Mouse (Mus musculus): ENCODE data around the gene Trpv4. TPM values are rescaled to one million over a fixed set of nuclear protein-coding genes. Genes with fewer than 3 reads are reported as not detected.

The Trpv4 gene
- polyA plus RNA-seq, 1 experiment, result 4.2 TPM

GRCm38 (mm10) chr5:114645916-114646315 lies 12.3 kb downstream of the Trpv4 start:
- Histone ChIP-seq H3K4me3 (ENCODE audit: extremely low read depth, insufficient read depth, insufficient read length) (no peak overlapping the region), H3K27me3 (ENCODE audit: control insufficient read depth, insufficient read depth, low read length) (no peaks in the 10 kb centered on the region), H3K27ac (ENCODE audit: insufficient read depth, low read length) (no peak overlapping the region), H3K4me1 (ENCODE audit: control insufficient read depth, insufficient read depth, insufficient read length) (peaks cover 1% of the 10 kb centered on the region), H3K36me3 (ENCODE audit: control insufficient read depth, insufficient read depth, low read length) (no peaks in the 10 kb centered on the region)
- no peak for TF ChIP-seq POLR2A (IDR thresholded peaks at IDR 0.05; ENCODE audit: low read depth, low read length)
- TF ChIP-seq CTCF (IDR thresholded peaks at IDR 0.05; ENCODE audit: extremely low read depth, insufficient read depth, insufficient read length, insufficient replicate concordance), result no peak
- 91% methylated on average over 5 of the region's 5 CpGs for WGBS
- DNase-seq (ENCODE audit: low read depth in 1 of 2, low spot score in 2 of 2), result no peak

- no peaks in the 10 kb centered on the region for H3K4me1 ChIP-seq (ENCODE audit: control insufficient read depth, insufficient read depth, insufficient read length)
- no peak for DNase-seq (ENCODE audit: low read depth in 1 of 2, low spot score in 2 of 2)
- no peak for TF ChIP-seq POLR2A (IDR thresholded peaks at IDR 0.05; ENCODE audit: low read depth, low read length)
- TF ChIP-seq CTCF (IDR thresholded peaks at IDR 0.05; ENCODE audit: extremely low read depth, insufficient read depth, insufficient read length, insufficient replicate concordance), result no peak
- no peak overlapping the region for H3K27ac ChIP-seq (ENCODE audit: insufficient read depth, low read length)
- 36% methylated on average over 6 of the region's 6 CpGs for whole genome bisulfite sequencing
- H3K4me3 ChIP-seq (ENCODE audit: extremely low read depth, insufficient read depth, insufficient read length), result no peak overlapping the region
- H3K36me3 ChIP-seq (ENCODE audit: control insufficient read depth, insufficient read depth, low read length), result no peaks in the 10 kb centered on the region
- H3K27me3 ChIP-seq (ENCODE audit: control insufficient read depth, insufficient read depth, low read length), result no peaks in the 10 kb centered on the region
Measured at GRCm38 (mm10) chr5:114644918-114645317, 13.3 kb downstream of the Trpv4 start.

GRCm38 (mm10) chr5:114640809-114641208 lies 17.4 kb downstream of the Trpv4 start:
- Histone ChIP-seq H3K27ac (ENCODE audit: insufficient read depth, low read length) (no peak overlapping the region), H3K36me3 (ENCODE audit: control insufficient read depth, insufficient read depth, low read length) (no peaks in the 10 kb centered on the region), H3K4me3 (ENCODE audit: extremely low read depth, insufficient read depth, insufficient read length) (no peak overlapping the region), H3K4me1 (ENCODE audit: control insufficient read depth, insufficient read depth, insufficient read length) (peaks cover 3% of the 10 kb centered on the region; the same call in 1 of the 2 replicates), H3K27me3 (ENCODE audit: control insufficient read depth, insufficient read depth, low read length) (no peaks in the 10 kb centered on the region)
- TF ChIP-seq CTCF (IDR thresholded peaks at IDR 0.05; ENCODE audit: extremely low read depth, insufficient read depth, insufficient read length, insufficient replicate concordance), result no peak
- no peak for TF ChIP-seq POLR2A (IDR thresholded peaks at IDR 0.05; ENCODE audit: low read depth, low read length)
- no peak for DNase-seq (ENCODE audit: low read depth in 1 of 2, low spot score in 2 of 2)
- WGBS, result 81% methylated on average over 10 of the region's 10 CpGs

- H3K4me1 ChIP-seq (ENCODE audit: control insufficient read depth, insufficient read depth, insufficient read length), result peaks cover 3% of the 10 kb centered on the region; the same call in 1 of the 2 replicates
- 28% methylated on average over 7 of the region's 7 CpGs for WGBS
- TF ChIP-seq POLR2A (IDR thresholded peaks at IDR 0.05; ENCODE audit: low read depth, low read length), result no peak
- TF ChIP-seq CTCF (IDR thresholded peaks at IDR 0.05; ENCODE audit: extremely low read depth, insufficient read depth, insufficient read length, insufficient replicate concordance), result no peak
Measured at GRCm38 (mm10) chr5:114639645-114639957, 18.6 kb downstream of the Trpv4 start.

GRCm38 (mm10) chr5:114638769-114639644 lies 19.2 kb downstream of the Trpv4 start:
- TF ChIP-seq POLR2A (IDR thresholded peaks at IDR 0.05; ENCODE audit: low read depth, low read length), result no peak
- peak; percentile 95 for TF ChIP-seq CTCF (IDR thresholded peaks at IDR 0.05; ENCODE audit: extremely low read depth, insufficient read depth, insufficient read length, insufficient replicate concordance)
- H3K27ac ChIP-seq (ENCODE audit: insufficient read depth, low read length), result no peak overlapping the region
- no peaks in the 10 kb centered on the region for H3K36me3 ChIP-seq (ENCODE audit: control insufficient read depth, insufficient read depth, low read length)
- H3K4me1 ChIP-seq (ENCODE audit: control insufficient read depth, insufficient read depth, insufficient read length), result peaks cover 3% of the 10 kb centered on the region; the same call in 1 of the 2 replicates
- 9% methylated on average over 22 of the region's 22 CpGs for WGBS
- DNase-seq (ENCODE audit: low read depth in 1 of 2, low spot score in 2 of 2), result peak; percentile 65 to 83
- H3K4me3 ChIP-seq (ENCODE audit: extremely low read depth, insufficient read depth, insufficient read length), result no peak overlapping the region; the same call in 1 of the 2 replicates
- no peaks in the 10 kb centered on the region for H3K27me3 ChIP-seq (ENCODE audit: control insufficient read depth, insufficient read depth, low read length)

More at GRCm38 (mm10) chr5:114639645-114639957, 18.6 kb downstream of the Trpv4 start:
- no peak for DNase-seq (ENCODE audit: low read depth in 1 of 2, low spot score in 2 of 2)
- Histone ChIP-seq H3K4me3 (ENCODE audit: extremely low read depth, insufficient read depth, insufficient read length) (no peak overlapping the region), H3K27ac (ENCODE audit: insufficient read depth, low read length) (no peak overlapping the region), H3K36me3 (ENCODE audit: control insufficient read depth, insufficient read depth, low read length) (no peaks in the 10 kb centered on the region), H3K27me3 (ENCODE audit: control insufficient read depth, insufficient read depth, low read length) (no peaks in the 10 kb centered on the region)

GRCm38 (mm10) chr5:114636091-114636490 lies 22.1 kb downstream of the Trpv4 start:
- Histone ChIP-seq H3K36me3 (ENCODE audit: control insufficient read depth, insufficient read depth, low read length) (no peaks in the 10 kb centered on the region), H3K4me3 (ENCODE audit: extremely low read depth, insufficient read depth, insufficient read length) (no peak overlapping the region), H3K27ac (ENCODE audit: insufficient read depth, low read length) (no peak overlapping the region), H3K27me3 (ENCODE audit: control insufficient read depth, insufficient read depth, low read length) (no peaks in the 10 kb centered on the region), H3K4me1 (ENCODE audit: control insufficient read depth, insufficient read depth, insufficient read length) (peaks cover 3% of the 10 kb centered on the region; the same call in 1 of the 2 replicates)
- TF ChIP-seq POLR2A (IDR thresholded peaks at IDR 0.05; ENCODE audit: low read depth, low read length) (no peak), CTCF (IDR thresholded peaks at IDR 0.05; ENCODE audit: extremely low read depth, insufficient read depth, insufficient read length, insufficient replicate concordance) (no peak)
- 87% methylated on average over 25 of the region's 25 CpGs for WGBS
- DNase-seq (ENCODE audit: low read depth in 1 of 2, low spot score in 2 of 2), result no peak

- DNase-seq (ENCODE audit: low read depth in 1 of 2, low spot score in 2 of 2), result no peak
- WGBS, result 46% methylated on average over 2 of the region's 2 CpGs
- no peak overlapping the region for H3K4me3 ChIP-seq (ENCODE audit: extremely low read depth, insufficient read depth, insufficient read length)
- TF ChIP-seq CTCF (IDR thresholded peaks at IDR 0.05; ENCODE audit: extremely low read depth, insufficient read depth, insufficient read length, insufficient replicate concordance), result no peak
- TF ChIP-seq POLR2A (IDR thresholded peaks at IDR 0.05; ENCODE audit: low read depth, low read length), result no peak
- H3K36me3 ChIP-seq (ENCODE audit: control insufficient read depth, insufficient read depth, low read length), result no peaks in the 10 kb centered on the region
- no peak overlapping the region for H3K27ac ChIP-seq (ENCODE audit: insufficient read depth, low read length)
- no peaks in the 10 kb centered on the region for H3K4me1 ChIP-seq (ENCODE audit: control insufficient read depth, insufficient read depth, insufficient read length)
- H3K27me3 ChIP-seq (ENCODE audit: control insufficient read depth, insufficient read depth, low read length), result no peaks in the 10 kb centered on the region
Measured at GRCm38 (mm10) chr5:114631336-114631735, 26.9 kb downstream of the Trpv4 start.

Measured in spleen, adult 2 months (tissue).